Mouse (Mus musculus): ENCODE measurements at regions not wholly inside any gene's neighbourhood (a gene's known extent, or its start where the extent isn't known, plus 50 kb on each side); places are given as distances from the start of the nearest gene placed in this dataset.
"Not testable (repeated sequence)": the region's sequence is repeated elsewhere in the genome, so short reads cannot be mapped to it uniquely, and the experiment has no call there.

- Histone ChIP-seq H3K4me3 (no peak overlapping the region), H3K36me3 (replicated peaks) (no peaks in the 10 kb centered on the region), H3K4me1 (no peaks in the 10 kb centered on the region), H3K27ac (replicated peaks) (no peak overlapping the region), H3K9me3 (no peaks in the 10 kb centered on the region), H3K27me3 (replicated peaks; ENCODE audit: low read depth, poor library complexity, severe bottlenecking) (no peaks in the 10 kb centered on the region)
- no peak for DNase-seq (ENCODE audit: low spot score)
- 86% methylated on average over 5 of the region's 5 CpGs for WGBS
Measured at GRCm38 (mm10) chr2:160569496-160569895, 76.2 kb upstream of the Top1 start.

GRCm38 (mm10) chr2:160578384-160579320, 67.0 kb upstream of the Top1 start:
- H3K4me3 ChIP-seq, result no peak overlapping the region
- no peaks in the 10 kb centered on the region for H3K36me3 ChIP-seq (replicated peaks)
- H3K27ac ChIP-seq (replicated peaks), result no peak overlapping the region
- H3K4me1 ChIP-seq, result peaks cover 11% of the 10 kb centered on the region; the same call in 1 of the 2 replicates
- peak; percentile 87 for DNase-seq (ENCODE audit: low spot score)
- peaks cover 58% of the 10 kb centered on the region for H3K27me3 ChIP-seq (replicated peaks; ENCODE audit: low read depth, poor library complexity, severe bottlenecking)
- no peaks in the 10 kb centered on the region for H3K9me3 ChIP-seq
- 8% methylated on average over 17 of the region's 17 CpGs for WGBS

- 24% methylated on average over 9 of the region's 9 CpGs for WGBS
- Histone ChIP-seq H3K9me3 (no peaks in the 10 kb centered on the region), H3K4me1 (peaks cover 11% of the 10 kb centered on the region; the same call in 1 of the 2 replicates), H3K27me3 (replicated peaks; ENCODE audit: low read depth, poor library complexity, severe bottlenecking) (peaks cover 72% of the 10 kb centered on the region), H3K36me3 (replicated peaks) (no peaks in the 10 kb centered on the region), H3K27ac (replicated peaks) (no peak overlapping the region), H3K4me3 (no peak overlapping the region)
- DNase-seq (ENCODE audit: low spot score), result no peak
Measured at GRCm38 (mm10) chr2:160580250-160580649, 65.4 kb upstream of the Top1 start.

- no peak overlapping the region for H3K27ac ChIP-seq (replicated peaks)
Measured at GRCm38 (mm10) chr2:160581029-160581428, 64.7 kb upstream of the Top1 start.

GRCm38 (mm10) chr2:160583034-160583433, 62.7 kb upstream of the Top1 start:
- Histone ChIP-seq H3K4me1 (peaks cover 11% of the 10 kb centered on the region; the same call in 1 of the 2 replicates), H3K27me3 (replicated peaks; ENCODE audit: low read depth, poor library complexity, severe bottlenecking) (peaks cover 63% of the 10 kb centered on the region)
- not testable (repeated sequence) for H3K36me3 ChIP-seq (replicated peaks); H3K9me3 ChIP-seq; H3K27ac ChIP-seq (replicated peaks); H3K4me3 ChIP-seq; DNase-seq (ENCODE audit: low spot score)
- WGBS, result 96% methylated on average over 19 of the region's 19 CpGs

More at GRCm38 (mm10) chr2:160581029-160581428, 64.7 kb upstream of the Top1 start:
- H3K4me1 ChIP-seq, result peaks cover 11% of the 10 kb centered on the region; the same call in 1 of the 2 replicates
- H3K27me3 ChIP-seq (replicated peaks; ENCODE audit: low read depth, poor library complexity, severe bottlenecking), result peaks cover 72% of the 10 kb centered on the region
- WGBS, result 6% methylated on average over 9 of the region's 9 CpGs
- H3K4me3 ChIP-seq, result peak overlapping the region; percentile 21; the same call in 1 of the 2 replicates
- DNase-seq (ENCODE audit: low spot score), result peak; percentile 15
- H3K36me3 ChIP-seq (replicated peaks), result no peaks in the 10 kb centered on the region
- no peaks in the 10 kb centered on the region for H3K9me3 ChIP-seq

GRCm38 (mm10) chr2:160583506-160583905, 62.2 kb upstream of the Top1 start:
- Histone ChIP-seq H3K9me3 (no peaks in the 10 kb centered on the region), H3K27ac (replicated peaks) (no peak overlapping the region), H3K4me1 (peaks cover 11% of the 10 kb centered on the region; the same call in 1 of the 2 replicates), H3K36me3 (replicated peaks) (no peaks in the 10 kb centered on the region), H3K4me3 (no peak overlapping the region), H3K27me3 (replicated peaks; ENCODE audit: low read depth, poor library complexity, severe bottlenecking) (peaks cover 58% of the 10 kb centered on the region)
- no peak for DNase-seq (ENCODE audit: low spot score)
- WGBS, result 56% methylated on average over 6 of the region's 6 CpGs

- Histone ChIP-seq H3K9me3 (no peaks in the 10 kb centered on the region), H3K4me1 (peaks cover 9% of the 10 kb centered on the region), H3K27me3 (replicated peaks; ENCODE audit: low read depth, poor library complexity, severe bottlenecking) (peaks cover 47% of the 10 kb centered on the region), H3K27ac (replicated peaks) (no peak overlapping the region), H3K4me3 (no peak overlapping the region), H3K36me3 (replicated peaks) (no peaks in the 10 kb centered on the region)
- DNase-seq (ENCODE audit: low spot score), result no peak
- 48% methylated on average over 9 of the region's 9 CpGs for WGBS
Measured at GRCm38 (mm10) chr2:160584568-160584967, 61.1 kb upstream of the Top1 start.

- Histone ChIP-seq H3K27ac (replicated peaks) (no peak overlapping the region), H3K9me3 (no peaks in the 10 kb centered on the region), H3K36me3 (replicated peaks) (no peaks in the 10 kb centered on the region), H3K27me3 (replicated peaks; ENCODE audit: low read depth, poor library complexity, severe bottlenecking) (peaks cover 31% of the 10 kb centered on the region), H3K4me1 (peaks cover 16% of the 10 kb centered on the region), H3K4me3 (no peak overlapping the region)
- no peak for DNase-seq (ENCODE audit: low spot score)
- 90% methylated on average over 9 of the region's 9 CpGs for WGBS
Measured at GRCm38 (mm10) chr2:160587015-160587835, 58.5 kb upstream of the Top1 start.

GRCm38 (mm10) chr2:160588401-160588800, 57.3 kb upstream of the Top1 start:
- no peaks in the 10 kb centered on the region for H3K36me3 ChIP-seq (replicated peaks)
- H3K4me3 ChIP-seq, result no peak overlapping the region
- H3K27me3 ChIP-seq (replicated peaks; ENCODE audit: low read depth, poor library complexity, severe bottlenecking), result peaks cover 35% of the 10 kb centered on the region
- DNase-seq (ENCODE audit: low spot score), result no peak
- H3K9me3 ChIP-seq, result no peaks in the 10 kb centered on the region
- H3K27ac ChIP-seq (replicated peaks), result no peak overlapping the region
- H3K4me1 ChIP-seq, result peaks cover 16% of the 10 kb centered on the region
- WGBS, result 82% methylated on average over 9 of the region's 9 CpGs

GRCm38 (mm10) chr2:160590209-160590910, 55.3 kb upstream of the Top1 start:
- no peak for DNase-seq (ENCODE audit: low spot score)
- Histone ChIP-seq H3K36me3 (replicated peaks) (no peaks in the 10 kb centered on the region), H3K4me1 (peaks cover 16% of the 10 kb centered on the region), H3K4me3 (no peak overlapping the region), H3K9me3 (no peaks in the 10 kb centered on the region), H3K27me3 (replicated peaks; ENCODE audit: low read depth, poor library complexity, severe bottlenecking) (peaks cover 20% of the 10 kb centered on the region), H3K27ac (replicated peaks) (peak overlapping the region; percentile 6; the same call in 1 of the 2 replicates)
- 49% methylated on average over 13 of the region's 13 CpGs for WGBS

GRCm38 (mm10) chr2:160591446-160592180, 54.1 kb upstream of the Top1 start:
- DNase-seq (ENCODE audit: low spot score), result no peak
- no peaks in the 10 kb centered on the region for H3K36me3 ChIP-seq (replicated peaks)
- H3K9me3 ChIP-seq, result no peaks in the 10 kb centered on the region
- H3K27ac ChIP-seq (replicated peaks), result no peak overlapping the region
- H3K4me1 ChIP-seq, result peaks cover 16% of the 10 kb centered on the region
- 83% methylated on average over 18 of the region's 18 CpGs for WGBS
- no peak overlapping the region for H3K4me3 ChIP-seq
- 0 out of 2 replicates have a peak, but pooled peaks cover 11% of the 10 kb centered on the region for H3K27me3 ChIP-seq (replicated peaks; ENCODE audit: low read depth, poor library complexity, severe bottlenecking)
